In the genomic region with DNA sequence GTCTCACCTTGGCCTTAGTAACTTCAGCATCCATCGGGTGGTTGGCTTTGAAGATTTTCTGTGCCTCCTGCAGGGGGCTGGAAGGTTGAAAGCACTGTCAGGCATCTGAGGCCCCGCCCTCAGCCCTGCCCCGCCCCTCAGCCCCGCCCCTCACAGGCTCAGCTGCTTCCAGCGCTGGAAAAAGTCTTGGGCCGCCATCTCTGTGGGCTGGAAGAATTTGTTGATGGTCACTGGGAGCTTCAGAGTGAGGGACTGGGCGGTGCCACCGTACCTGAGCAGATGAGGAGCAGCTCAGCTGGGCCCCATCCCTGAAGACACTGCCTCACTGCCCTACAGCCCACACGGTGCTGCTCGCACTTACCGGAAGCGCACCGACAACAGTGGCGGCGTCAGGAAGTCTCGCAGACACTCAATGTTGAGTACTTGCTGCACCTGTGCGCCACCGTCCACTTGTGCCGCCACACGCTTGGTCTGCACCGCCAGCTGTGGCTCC, we compare ENCODE assay signal across 8 mouse cellular contexts. TPM values are rescaled to one million over a fixed set of nuclear protein-coding genes. Genes with fewer than 3 reads are reported as not detected.
A peak's percentile ranks its signal among the peaks of the same experiment; 100 is the strongest.
DNase-seq lines count a peak whose midpoint lies in the region; ATAC-seq lines count a peak whose summit lies in the region.

No protein-coding gene starts in this region.

- peak overlapping the region; percentile 67 for H3K4me2 ChIP-seq in kidney, embryonic 15.5 days

- 17% methylated on average over 21 of the region's 21 CpGs for WGBS in kidney, embryonic 15.5 days

- no peaks in the 10 kb centered on the region for H3K27me3 ChIP-seq in erythroblast, embryonic 14.5 days (ENCODE audit: control insufficient read depth)
- H3K27me3 ChIP-seq in kidney, embryonic 15.5 days, result no peaks in the 10 kb centered on the region

- no peaks in the 10 kb centered on the region for H3K9me3 ChIP-seq in erythroblast, embryonic 14.5 days (ENCODE audit: control insufficient read depth, low read length)
- H3K9me3 ChIP-seq in kidney, embryonic 15.5 days (replicated peaks), result no peaks in the 10 kb centered on the region

- DNase-seq in adrenal gland, adult (ENCODE audit: inconsistent age in 2 of 2, low spot score in 1 of 2), result peak; percentile 48 to 75
- no peak for DNase-seq in adrenal gland, postnatal 25 days
- peak; percentile 84 for DNase-seq in ES-CJ7 (ENCODE audit: low read depth, low spot score)
- DNase-seq in lung, postnatal 25 days (ENCODE audit: low spot score), result peak; percentile 42
- DNase-seq in spleen, postnatal 10 days (ENCODE audit: low spot score in 2 of 2), result peak; percentile 32 to 61
- DNase-seq in urinary bladder, adult 2 months (ENCODE audit: low spot score), result no peak

- H3K36me3 ChIP-seq in erythroblast, embryonic 14.5 days (ENCODE audit: control insufficient read depth), result peaks cover 87% of the 10 kb centered on the region
- H3K36me3 ChIP-seq in kidney, embryonic 15.5 days, result peaks cover 67% of the 10 kb centered on the region

- peak overlapping the region; percentile 90 for H3K27ac ChIP-seq in kidney, embryonic 15.5 days

- H3K4me1 ChIP-seq in erythroblast, embryonic 14.5 days (ENCODE audit: control insufficient read depth), result peaks cover 63% of the 10 kb centered on the region
- H3K4me1 ChIP-seq in kidney, embryonic 15.5 days, result peaks cover 48% of the 10 kb centered on the region

- ATAC-seq in kidney, embryonic 15.5 days (replicated peaks; ENCODE audit: low FRiP score), result peak; percentile 63

- no peak overlapping the region; the same call in 1 of the 2 replicates for H3K9ac ChIP-seq in kidney, embryonic 15.5 days

- H3K4me3 ChIP-seq in erythroblast, embryonic 14.5 days (replicated peaks), result peak overlapping the region; percentile 35
- H3K4me3 ChIP-seq in kidney, embryonic 15.5 days (replicated peaks), result peak overlapping the region; percentile 39

RNA-seq across cellular contexts. Expression of a gene that starts 5.4 kb away (rescaled TPM):
- 37.4 and 37.8 TPM in 2 replicates for total RNA-seq in adrenal gland, postnatal 25 days (2021)
- polyA plus RNA-seq in erythroblast, embryonic 14.5 days (2012), result 2.6 TPM in 2 replicates
- 22.3 and 24.0 TPM in 2 replicates for polyA plus RNA-seq in kidney, embryonic 15.5 days (2015; fragmentation: Nextera tagmentation; extraction: Ambion mirVana)
- polyA plus RNA-seq in urinary bladder, adult 2 months (2012; rRNA removed), result 47.7 and 53.9 TPM in 2 replicates

RNA-seq across cellular contexts. Expression of a gene that starts 8.8 kb away (rescaled TPM):
- total RNA-seq in adrenal gland, postnatal 25 days (2021), result 93.7 and 103 TPM in 2 replicates
- 46.3 and 51.9 TPM in 2 replicates for polyA plus RNA-seq in erythroblast, embryonic 14.5 days (2012)
- 103 and 126 TPM in 2 replicates for polyA plus RNA-seq in kidney, embryonic 15.5 days (2015; fragmentation: Nextera tagmentation; extraction: Ambion mirVana)
- 57.8 and 66.1 TPM in 2 replicates for polyA plus RNA-seq in urinary bladder, adult 2 months (2012; rRNA removed)

RNA-seq across cellular contexts. Expression of a gene that starts 28.0 kb away (rescaled TPM):
- 83.7 and 115 TPM in 2 replicates for total RNA-seq in adrenal gland, postnatal 25 days (2021)
- 48.1 and 53.1 TPM in 2 replicates for polyA plus RNA-seq in erythroblast, embryonic 14.5 days (2012)
- 74.2 and 79.1 TPM in 2 replicates for polyA plus RNA-seq in kidney, embryonic 15.5 days (2015; fragmentation: Nextera tagmentation; extraction: Ambion mirVana)
- polyA plus RNA-seq in urinary bladder, adult 2 months (2012; rRNA removed), result 74.2 and 77.7 TPM in 2 replicates

RNA-seq across cellular contexts. Expression of a gene that starts 31.7 kb away (rescaled TPM):
- total RNA-seq in adrenal gland, postnatal 25 days (2021), result 309 and 326 TPM in 2 replicates
- polyA plus RNA-seq in erythroblast, embryonic 14.5 days (2012), result 7.3 and 8.9 TPM in 2 replicates
- 411 and 437 TPM in 2 replicates for polyA plus RNA-seq in kidney, embryonic 15.5 days (2015; fragmentation: Nextera tagmentation; extraction: Ambion mirVana)
- 176 and 195 TPM in 2 replicates for polyA plus RNA-seq in urinary bladder, adult 2 months (2012; rRNA removed)

RNA-seq across cellular contexts. Expression of a gene that starts 41.7 kb away (rescaled TPM):
- total RNA-seq in adrenal gland, postnatal 25 days (2021), result not detected in 2 replicates
- polyA plus RNA-seq in erythroblast, embryonic 14.5 days (2012), result not detected in 2 replicates
- 0.14 TPM in 2 replicates for polyA plus RNA-seq in kidney, embryonic 15.5 days (2015; fragmentation: Nextera tagmentation; extraction: Ambion mirVana)
- polyA plus RNA-seq in urinary bladder, adult 2 months (2012; rRNA removed), result 0.03 and 0.08 TPM in 2 replicates

Comparison
In these comparisons a context has a peak if more than half of its experiments do, and no peak if none do; other contexts are left out.
1. DNase-seq: peak in adrenal gland, adult (2 of 2), ES-CJ7 (single experiment), lung, postnatal 25 days (single experiment) and spleen, postnatal 10 days (2 of 2); none in adrenal gland, postnatal 25 days (single experiment) and urinary bladder, adult 2 months (single experiment).